Mouse (Mus musculus) stomach, postnatal 0 days (tissue): ENCODE measurements around the gene Vps37c.

Experiments used
- CTCF ChIP-seq: IDR thresholded peaks from 2 replicates; pipeline ENCODE4 v1.5.1; 2016; ENCODE audit warnings: antibody characterized with exemption, low read depth, mild to moderate bottlenecking, moderate library complexity
- EP300 ChIP-seq: optimal IDR thresholded peaks from 2 replicates; pipeline ENCODE3; 2016; ENCODE audit warnings: antibody characterized with exemption

DNA sequence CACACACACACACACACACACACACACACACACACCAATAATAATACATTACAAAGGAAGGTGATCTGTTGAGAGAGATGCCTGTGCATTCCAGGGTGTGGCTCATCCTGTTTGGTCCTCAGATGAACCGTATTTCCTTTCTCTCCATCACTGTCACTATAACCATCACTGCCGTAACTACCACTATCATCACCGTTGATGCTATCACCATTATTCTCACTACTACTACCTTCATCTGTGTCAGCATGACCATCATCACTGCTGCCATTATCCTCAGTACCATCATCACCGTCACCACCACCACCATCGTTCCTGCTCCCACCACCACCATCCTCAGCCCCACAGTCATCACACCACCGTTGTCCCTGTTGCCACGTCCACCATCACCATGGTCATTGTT lies 43.4 kb downstream of the Vps37c start:
- TF ChIP-seq CTCF (no peak), EP300 (no peak)
